Mouse (Mus musculus) limb, embryonic 14.5 days (tissue): ENCODE measurements around the gene Epb41l1. TPM values are rescaled to one million over a fixed set of nuclear protein-coding genes. Genes with fewer than 3 reads are reported as not detected.

Experiments
- ATAC-seq: fragments of 200-750 bp; cut with Nextera tagmentation; 2 replicates; pipeline ENCODE4 v1.8.0; 2017; ENCODE audit warnings: low read depth, moderate number of reproducible peaks, moderate TSS enrichment; ENCODE audit not compliant: low FRiP score
- DNase-seq: peaks from one replicate; pipeline ENCODE4 v3.0.0-alpha.2; 2015; ENCODE audit warnings: low spot score
- H3K27ac ChIP-seq: fragments of 300-500 bp; sonication (generic); replicated peaks from 2 replicates; pipeline ENCODE4 v1.5.1; 2014; ENCODE audit warnings: low read depth, mild to moderate bottlenecking, low read length, moderate library complexity, mixed read lengths
- H3K27me3 ChIP-seq: fragments of 300-500 bp; sonication (generic); 2 replicates; pipeline ENCODE4 v1.6.1; 2014; ENCODE audit warnings: low read length, mixed read lengths; ENCODE audit not compliant: control insufficient read depth, insufficient read depth
- H3K36me3 ChIP-seq: fragments of 300-500 bp; sonication (generic); 2 replicates; pipeline ENCODE4 v1.6.1; 2014; ENCODE audit warnings: mild to moderate bottlenecking, low read length, moderate library complexity, mixed read lengths; ENCODE audit not compliant: control insufficient read depth, insufficient read depth
- H3K4me1 ChIP-seq: fragments of 300-500 bp; sonication (generic); 2 replicates; pipeline ENCODE4 v1.6.1; 2014; ENCODE audit warnings: antibody characterized with exemption, low read length, mixed read lengths; ENCODE audit not compliant: control insufficient read depth, insufficient read depth
- H3K4me2 ChIP-seq: fragments of 300-500 bp; sonication (generic); replicated peaks from 2 replicates; pipeline ENCODE4 v1.6.1; 2014; ENCODE audit warnings: low read depth, mild to moderate bottlenecking, low read length, moderate library complexity; ENCODE audit not compliant: severe bottlenecking
- H3K4me3 ChIP-seq: fragments of 300-500 bp; sonication (generic); replicated peaks from 2 replicates; pipeline ENCODE4 v1.5.1; 2014; ENCODE audit warnings: low read length
- H3K9ac ChIP-seq: fragments of 300-500 bp; sonication (generic); 2 replicates; pipeline ENCODE4 v1.6.1; 2014; ENCODE audit warnings: mild to moderate bottlenecking, low read depth, low read length, moderate library complexity; ENCODE audit not compliant: severe bottlenecking
- H3K9me3 ChIP-seq: fragments of 300-500 bp; sonication (generic); 2 replicates; pipeline ENCODE4 v1.6.1; 2016; ENCODE audit warnings: low read length; ENCODE audit not compliant: control insufficient read depth
- POLR2A ChIP-seq: fragments of 200-500 bp; IDR thresholded peaks from 2 replicates; pipeline ENCODE4 v1.8.0; 2012; ENCODE audit warnings: inconsistent platforms, mild to moderate bottlenecking, moderate library complexity, borderline replicate concordance; ENCODE audit not compliant: insufficient read depth, insufficient read length; ENCODE audit errors: extremely low read depth
- WGBS: fragments of 180-500 bp; shearing (Covaris S2); extraction: QIAGEN DNeasy Blood & Tissue Kit; methylation state at CpG from one replicate; pipeline ENCODE4 v1.1.7; 2014; 5-methylcytosine and 5-hydroxymethylcytosine counted together
- polyA plus RNA-seq, 2 experiments: library from polyadenylated mRNA; depleted of rRNA in 1 of 2; stranded (reverse) in 1 of 2; unstranded in 1 of 2; fragments of >200 nt; fragmentation: Nextera tagmentation in 1 of 2; extraction: Ambion mirVana in 1 of 2; gene quantifications; 2 replicates each; pipeline versions ENCODE4 v1.2.1 to v1.2.3; 2012 to 2014

Epb41l1 gene
- polyA plus RNA-seq, 2 experiments: 5.0 to 37.0 TPM

- no peak overlapping the region for H3K27ac ChIP-seq
- no peak overlapping the region for H3K4me3 ChIP-seq
- no peak for DNase-seq
- no peaks in the 10 kb centered on the region for H3K27me3 ChIP-seq
- peaks cover 11% of the 10 kb centered on the region for H3K4me1 ChIP-seq
- TF ChIP-seq POLR2A: no peak
- H3K9ac ChIP-seq: no peak overlapping the region
- H3K36me3 ChIP-seq: 0 out of 2 replicates have a peak, but pooled peaks cover 3% of the 10 kb centered on the region
- no peak overlapping the region for H3K4me2 ChIP-seq
- ATAC-seq: no peak
- WGBS: 66% methylated on average over 6 of the region's 6 CpGs
- no peaks in the 10 kb centered on the region for H3K9me3 ChIP-seq
Measured at GRCm38 (mm10) chr2:156441909-156442308, 21.2 kb downstream of the Epb41l1 start.

GRCm38 (mm10) chr2:156443323-156443722, 22.6 kb downstream of the Epb41l1 start:
- Histone ChIP-seq H3K4me1 (peaks cover 13% of the 10 kb centered on the region), H3K9ac (no peak overlapping the region), H3K4me3 (no peak overlapping the region), H3K9me3 (no peaks in the 10 kb centered on the region), H3K36me3 (0 out of 2 replicates have a peak, but pooled peaks cover 3% of the 10 kb centered on the region), H3K27me3 (no peaks in the 10 kb centered on the region), H3K27ac (no peak overlapping the region), H3K4me2 (no peak overlapping the region)
- no peak for ATAC-seq
- DNase-seq: no peak
- TF ChIP-seq POLR2A: no peak
- 35% methylated on average over 1 of the region's 1 CpGs for WGBS

GRCm38 (mm10) chr2:156446489-156447035, 25.9 kb downstream of the Epb41l1 start:
- ATAC-seq (no peak), DNase-seq (no peak)
- Histone ChIP-seq H3K9ac (no peak overlapping the region), H3K27ac (0 out of 2 replicates have a peak overlapping the region, but pooled peaks have one; percentile 3), H3K4me1 (peaks cover 2% of the 10 kb centered on the region; the same call in 1 of the 2 replicates), H3K36me3 (0 out of 2 replicates have a peak, but pooled peaks cover 3% of the 10 kb centered on the region), H3K4me3 (no peak overlapping the region), H3K27me3 (no peaks in the 10 kb centered on the region), H3K9me3 (no peaks in the 10 kb centered on the region), H3K4me2 (no peak overlapping the region)
- whole genome bisulfite sequencing: 65% methylated on average over 9 of the region's 9 CpGs
- TF ChIP-seq POLR2A: no peak

GRCm38 (mm10) chr2:156447413-156448295, 26.9 kb downstream of the Epb41l1 start:
- 15% methylated on average over 10 of the region's 10 CpGs for WGBS
- Histone ChIP-seq H3K4me1 (0 out of 2 replicates have a peak, but pooled peaks cover 2% of the 10 kb centered on the region), H3K9ac (no peak overlapping the region), H3K4me2 (no peak overlapping the region), H3K27ac (0 out of 2 replicates have a peak overlapping the region, but pooled peaks have one; percentile 3), H3K4me3 (no peak overlapping the region), H3K27me3 (no peaks in the 10 kb centered on the region), H3K9me3 (no peaks in the 10 kb centered on the region), H3K36me3 (0 out of 2 replicates have a peak, but pooled peaks cover 3% of the 10 kb centered on the region)
- peak; percentile 14 for DNase-seq
- no peak; the same call in 1 of the 2 replicates for ATAC-seq
- TF ChIP-seq POLR2A: no peak
